Mouse (Mus musculus): ENCODE measurements around the gene Pih1d1.

Pih1d1 gene

GRCm38 (mm10) chr7:45126844-45127699 lies 27.0 kb upstream of the Pih1d1 start:
- no peak for DNase-seq (ENCODE audit: low read depth, low spot score)

- DNase-seq (ENCODE audit: low read depth, low spot score): no peak
These were observed 26.3 kb upstream of the Pih1d1 start for GRCm38 (mm10) chr7:45127700-45128224.

DNA sequence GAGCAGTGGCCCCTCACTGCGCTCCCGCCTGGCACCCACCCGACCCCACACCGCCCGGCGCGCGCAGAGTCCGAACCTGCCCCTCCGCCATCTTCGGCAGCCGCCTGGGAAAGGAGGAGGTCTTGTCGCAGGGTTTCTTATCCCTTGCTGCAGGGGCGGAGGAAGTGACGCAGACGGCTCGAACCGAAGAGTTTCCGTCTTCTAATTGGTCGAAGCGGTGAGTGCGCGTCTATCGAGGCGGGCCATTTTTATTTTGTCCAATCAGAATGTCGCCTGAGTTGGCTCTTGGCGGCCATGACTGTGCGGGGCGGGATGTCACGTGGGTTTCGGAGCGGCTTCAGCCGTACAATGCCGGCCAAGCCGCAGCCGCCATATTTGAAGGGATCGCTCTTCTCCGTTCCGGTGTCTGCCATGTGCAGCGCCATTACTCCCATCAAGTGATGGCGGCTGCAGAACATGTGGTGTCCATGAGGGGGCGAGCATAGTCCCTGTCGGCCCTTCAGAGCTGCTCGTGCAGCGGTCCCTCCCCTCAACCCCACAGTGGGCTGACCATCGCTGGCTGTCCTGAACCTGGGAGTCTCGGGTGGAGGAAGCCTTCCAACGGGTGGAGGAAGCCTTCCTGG lies 25.4 kb upstream of the Pih1d1 start, which contains the start of gene Rpl13a:
TSS of gene Rpl13a (minus strand) at position 138 of the 623 bp plus-strand sequence.
- DNase-seq (ENCODE audit: low read depth, low spot score): peak; percentile 99

DNA sequence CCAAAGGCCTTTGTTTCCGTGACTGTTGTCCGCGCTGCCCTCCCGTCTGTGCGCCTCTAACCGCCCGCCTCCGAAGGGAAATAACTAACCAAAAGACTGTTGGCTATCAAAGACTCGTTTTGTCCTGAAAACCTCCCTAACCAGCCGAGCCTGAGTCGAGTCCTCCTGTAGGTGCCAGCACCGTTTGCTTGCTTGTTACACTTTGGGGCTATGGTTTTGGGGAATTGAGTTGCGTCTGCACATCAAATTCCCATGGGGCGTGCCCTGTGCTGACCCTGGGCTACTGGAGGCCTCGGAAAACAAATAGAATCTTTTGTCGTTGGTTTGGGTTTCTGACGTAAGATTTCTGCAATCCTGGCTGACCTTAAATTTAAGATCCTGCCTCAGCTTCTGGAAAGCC lies 24.8 kb upstream of the Pih1d1 start:
- no peak for DNase-seq (ENCODE audit: low read depth, low spot score)

- DNase-seq (ENCODE audit: low read depth, low spot score): no peak
These were observed 24.2 kb upstream of the Pih1d1 start for GRCm38 (mm10) chr7:45129776-45130512.

- DNase-seq (ENCODE audit: low read depth, low spot score): no peak
These were observed 22.3 kb upstream of the Pih1d1 start for GRCm38 (mm10) chr7:45131850-45132249.

DNA sequence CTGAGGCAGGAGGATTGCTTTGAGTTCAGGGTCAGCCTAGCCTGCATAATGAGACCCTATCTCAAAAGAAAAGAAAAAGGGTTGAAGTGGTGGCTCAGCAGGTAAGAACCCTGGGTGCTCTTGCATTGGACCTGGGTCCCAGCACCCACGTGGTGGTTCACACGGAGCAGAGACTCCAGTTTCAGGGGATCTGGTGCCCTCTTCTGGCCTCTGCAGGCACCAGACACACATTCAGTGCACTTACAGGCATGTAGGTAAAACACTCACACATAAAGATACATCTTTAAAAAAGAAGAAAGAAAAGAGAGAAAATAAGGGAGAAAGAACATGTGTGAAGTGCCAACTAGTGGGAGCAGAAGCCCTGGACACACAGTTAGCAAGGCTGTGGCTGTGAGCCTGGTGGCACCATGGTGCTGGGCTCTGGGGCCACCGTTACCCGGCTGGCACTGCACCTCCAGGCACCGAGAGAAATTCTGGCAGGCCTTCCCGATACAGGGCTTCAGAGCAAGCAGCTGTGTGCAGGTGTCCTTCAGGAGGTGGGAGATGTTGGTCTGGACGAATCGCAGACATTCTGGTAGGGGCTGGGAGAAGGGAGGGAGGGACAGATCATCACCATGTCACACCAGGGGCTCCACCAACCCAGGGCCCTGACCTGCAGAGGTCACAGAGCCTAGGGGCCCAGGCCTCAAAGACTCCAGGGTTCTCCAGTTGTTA lies 20.5 kb upstream of the Pih1d1 start:
- DNase-seq (ENCODE audit: low read depth, low spot score): no peak

DNA sequence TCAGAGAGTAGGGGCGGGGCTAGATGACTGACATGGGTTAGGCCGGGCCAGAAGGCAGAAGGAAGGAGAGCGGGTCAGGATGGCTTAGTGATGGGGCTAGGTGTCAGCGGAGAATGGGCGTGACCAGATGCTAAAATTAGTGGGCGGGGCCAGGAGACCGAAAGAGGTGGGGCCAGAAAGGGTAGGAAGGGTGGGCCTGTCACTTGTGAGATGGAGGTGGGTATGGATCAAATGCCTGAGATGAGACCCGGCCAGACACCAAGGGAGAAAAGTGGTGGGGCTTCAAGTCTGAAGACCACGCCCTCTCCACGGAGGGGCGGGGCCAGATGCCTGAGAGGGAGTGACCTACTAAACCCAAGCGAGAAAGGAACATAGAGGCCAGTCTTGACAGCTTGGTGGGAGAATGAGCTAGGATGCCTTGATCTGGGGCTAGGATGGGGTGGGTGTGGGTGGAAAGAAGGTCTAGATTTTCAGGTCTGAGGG lies 19.5 kb upstream of the Pih1d1 start:
- no peak for DNase-seq (ENCODE audit: low read depth, low spot score)

DNA sequence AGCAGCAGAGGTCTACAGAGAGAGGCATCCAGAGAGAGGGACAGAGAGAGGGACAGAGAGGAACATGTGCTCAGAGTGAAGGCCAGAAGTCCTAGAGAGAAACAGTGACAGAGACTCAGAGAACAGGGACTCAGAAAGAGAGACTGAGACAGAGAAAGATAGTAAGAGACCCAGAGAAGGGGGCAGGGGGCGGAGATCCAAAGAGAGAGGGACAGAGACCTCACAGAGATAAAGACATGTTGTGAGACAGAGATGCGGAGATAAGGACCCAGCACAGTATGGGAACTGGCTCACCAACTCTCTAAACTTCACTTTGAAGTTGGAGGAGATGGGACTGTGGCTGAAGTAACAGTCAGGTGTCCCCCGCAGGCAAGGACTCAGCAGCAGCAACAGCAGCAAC lies 18.7 kb upstream of the Pih1d1 start:
- DNase-seq (ENCODE audit: low read depth, low spot score): no peak

GRCm38 (mm10) chr7:45135993-45136567 lies 18.0 kb upstream of the Pih1d1 start, which contains the start of the genes Gm45713 and Flt3l:
Gene Gm45713 (minus strand): TSS chr7:45136231.
Gene Flt3l (minus strand): TSS chr7:45136432.
- DNase-seq (ENCODE audit: low read depth, low spot score): peak; percentile 50

GRCm38 (mm10) chr7:45137171-45138006 lies 16.7 kb upstream of the Pih1d1 start:
- no peak for DNase-seq (ENCODE audit: low read depth, low spot score)

GRCm38 (mm10) chr7:45138403-45138802 lies 15.7 kb upstream of the Pih1d1 start:
- DNase-seq (ENCODE audit: low read depth, low spot score): no peak

- DNase-seq (ENCODE audit: low read depth, low spot score): no peak
These were observed 14.0 kb upstream of the Pih1d1 start for GRCm38 (mm10) chr7:45139904-45140723.

DNA sequence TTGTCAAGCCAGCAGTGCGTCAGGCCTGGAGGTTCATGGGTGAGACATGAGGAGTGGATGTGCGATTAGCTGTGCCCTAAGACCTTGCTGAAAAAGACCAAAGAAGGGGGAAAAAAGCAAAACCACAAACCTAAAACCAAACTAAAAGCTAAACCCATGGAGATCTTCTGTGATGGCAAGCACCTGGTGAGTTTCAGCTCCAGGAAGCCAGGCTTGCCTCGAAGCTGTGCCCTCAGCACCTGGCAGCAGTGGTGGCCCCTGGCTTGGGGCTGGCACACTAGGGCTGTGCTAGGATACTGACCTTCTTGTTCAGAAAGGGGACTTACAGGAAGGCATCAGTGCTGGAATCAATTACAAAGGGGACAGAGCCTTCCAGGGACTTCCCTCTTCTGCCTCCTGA lies 12.8 kb upstream of the Pih1d1 start:
- no peak for DNase-seq (ENCODE audit: low read depth, low spot score)

GRCm38 (mm10) chr7:45141914-45142313 lies 12.2 kb upstream of the Pih1d1 start:
- DNase-seq (ENCODE audit: low read depth, low spot score): no peak

DNA sequence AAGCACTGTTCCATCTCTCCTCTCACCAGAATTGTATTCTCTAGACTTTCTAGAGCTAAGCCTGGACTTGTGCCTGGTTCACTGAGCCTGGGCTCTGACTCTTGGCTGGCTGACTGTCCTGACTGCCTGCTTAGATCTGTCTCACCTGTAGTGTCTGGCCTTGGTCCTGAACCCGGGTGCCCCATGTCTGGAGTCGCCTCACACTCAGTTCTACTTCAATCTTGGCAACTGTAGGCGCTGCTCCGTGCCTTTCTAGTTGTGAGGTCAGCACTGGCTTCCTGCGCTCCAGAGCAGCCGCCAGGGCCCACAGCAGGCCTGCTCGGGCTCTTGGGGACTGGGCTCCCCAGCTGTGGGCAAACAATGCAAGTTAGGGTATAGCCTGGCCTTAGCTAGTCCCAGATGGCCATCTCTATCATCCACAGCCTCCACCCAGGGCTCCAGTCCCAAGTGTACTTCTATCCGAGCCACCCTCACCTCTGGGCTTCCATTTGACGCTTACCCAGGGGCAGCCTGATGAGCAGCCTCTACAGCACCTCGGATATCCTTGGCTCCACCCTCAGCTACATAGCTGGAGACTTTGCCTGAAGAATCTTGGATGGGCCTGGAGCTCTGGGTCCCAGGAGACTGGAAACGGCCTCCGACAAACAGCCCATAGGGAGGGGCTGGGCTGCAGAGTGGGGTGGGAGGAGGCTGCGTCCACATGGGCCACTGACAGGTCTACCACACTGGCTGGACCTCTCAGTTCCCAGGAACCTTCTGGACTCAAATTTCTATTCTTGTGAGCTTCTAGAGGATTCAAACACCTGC lies 9.5 kb upstream of the Pih1d1 start:
- no peak for DNase-seq (ENCODE audit: low read depth, low spot score)

DNA sequence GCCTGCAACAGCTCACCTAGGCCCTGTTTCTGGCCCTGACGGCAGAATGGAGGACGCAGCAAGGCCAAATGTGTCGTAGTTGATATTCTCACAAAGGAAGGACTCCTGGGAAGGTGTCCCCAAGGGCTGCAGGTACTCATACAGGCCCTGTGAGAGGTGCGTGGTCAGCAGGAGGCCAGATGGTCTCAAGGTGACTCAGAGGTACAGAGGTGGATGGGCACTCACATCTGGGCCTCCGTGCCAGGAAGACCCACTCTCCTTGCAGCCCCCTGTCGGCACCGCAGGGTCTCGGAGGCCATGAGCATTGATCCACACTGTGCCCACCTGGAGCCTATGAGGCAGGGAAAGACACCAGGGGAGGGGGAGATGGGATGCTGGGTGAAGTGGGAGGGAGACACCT lies 8.6 kb upstream of the Pih1d1 start:
- no peak for DNase-seq (ENCODE audit: low read depth, low spot score)

DNA sequence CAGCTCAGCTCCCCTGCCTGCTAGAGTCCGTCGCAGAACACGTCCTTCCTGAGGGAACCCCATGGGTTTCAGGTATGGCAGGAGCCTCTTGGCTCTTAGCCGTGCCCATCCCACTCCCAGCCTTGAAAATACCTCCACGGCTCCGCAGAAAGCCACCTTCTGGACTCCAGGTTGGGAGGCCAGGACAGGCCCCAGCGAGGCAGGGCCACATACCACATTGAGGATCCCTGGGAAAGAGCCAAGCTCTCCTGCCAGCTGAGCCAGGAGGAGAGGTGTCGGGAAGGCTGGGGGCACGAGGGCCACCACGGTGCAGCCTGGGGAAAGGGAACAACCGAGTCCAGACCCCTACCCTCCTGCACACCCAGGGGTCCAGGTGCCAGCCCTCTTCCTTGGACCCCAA lies 6.8 kb upstream of the Pih1d1 start:
- no peak for DNase-seq (ENCODE audit: low read depth, low spot score)
